Mouse (Mus musculus) C2C12 (cell line): ENCODE measurements around the gene Pard3b.

Experiments used
- CTCF ChIP-seq: IDR thresholded peaks from one replicate; pipeline ENCODE4 v1.5.1; 2011; ENCODE audit not compliant: control insufficient read depth, insufficient read depth, insufficient read length
- MYOD1 ChIP-seq: IDR thresholded peaks from one replicate; pipeline ENCODE4 v1.6.1; 2011; ENCODE audit warnings: low read depth; ENCODE audit not compliant: control insufficient read depth, insufficient read length
- MYOG ChIP-seq: IDR thresholded peaks from one replicate; pipeline ENCODE4 v1.6.1; 2011; ENCODE audit not compliant: control insufficient read depth, insufficient read length; ENCODE audit errors: extremely low read depth
- USF1 ChIP-seq: IDR thresholded peaks from one replicate; pipeline ENCODE4 v1.6.1; 2011; ENCODE audit warnings: low read depth, mild to moderate bottlenecking, control low read depth, moderate library complexity

- TF ChIP-seq CTCF (no peak), MYOG (no peak), MYOD1 (no peak), USF1 (no peak)
Observed at GRCm38 (mm10) chr1:62213285-62213684, 574.7 kb downstream of the Pard3b start.
